Mouse (Mus musculus): Measurements from ENCODE around the gene Skp1a. TPM values are rescaled to one million over a fixed set of nuclear protein-coding genes. Genes with fewer than 3 reads are reported as not detected.

Gene Skp1a
- polyA plus RNA-seq, 1 experiment from 2014 or later, result 624 TPM

GRCm38 (mm10) chr11:52230694-52231093 lies 1.1 kb upstream of the Skp1a start:
- H3K9ac ChIP-seq (ENCODE audit: low read depth, low read length), result peak overlapping the region; percentile 99; the same call in 1 of the 2 replicates
- H3K4me1 ChIP-seq (replicated peaks; ENCODE audit: control insufficient read depth, insufficient read depth, low read length), result no peaks in the 10 kb centered on the region; the same call in 1 of the 2 replicates
- H3K27ac ChIP-seq (ENCODE audit: low read depth, low read length), result peak overlapping the region; percentile 97
- no peak for TF ChIP-seq CTCF (IDR thresholded peaks at IDR 0.05; ENCODE audit: low read depth)
- no peaks in the 10 kb centered on the region; the same call in 1 of the 2 replicates for H3K36me3 ChIP-seq (ENCODE audit: control insufficient read depth, insufficient read depth)
- H3K4me3 ChIP-seq (ENCODE audit: low read depth, low read length), result peak overlapping the region; percentile 98; the same call in 1 of the 2 replicates
- no peaks in the 10 kb centered on the region for H3K9me3 ChIP-seq (ENCODE audit: control insufficient read depth)
- 30% methylated on average over 5 of the region's 5 CpGs for WGBS
- H3K4me2 ChIP-seq (replicated peaks; ENCODE audit: low read depth), result peak overlapping the region; percentile 63
- no peaks in the 10 kb centered on the region for H3K27me3 ChIP-seq (replicated peaks; ENCODE audit: control insufficient read depth, insufficient read depth, low read length)
- peak; percentile 73 for ATAC-seq

GRCm38 (mm10) chr11:52233043-52233653 lies 1.4 kb downstream of the Skp1a start:
- H3K4me1 ChIP-seq (replicated peaks; ENCODE audit: control insufficient read depth, insufficient read depth, low read length), result no peaks in the 10 kb centered on the region; the same call in 1 of the 2 replicates
- H3K4me3 ChIP-seq (ENCODE audit: low read depth, low read length), result peak overlapping the region; percentile 98
- H3K9ac ChIP-seq (ENCODE audit: low read depth, low read length), result no peak overlapping the region; the same call in 1 of the 2 replicates
- no peaks in the 10 kb centered on the region for H3K27me3 ChIP-seq (replicated peaks; ENCODE audit: control insufficient read depth, insufficient read depth, low read length)
- peak overlapping the region; percentile 63 for H3K4me2 ChIP-seq (replicated peaks; ENCODE audit: low read depth)
- WGBS, result 14% methylated on average over 3 of the region's 3 CpGs
- H3K27ac ChIP-seq (ENCODE audit: low read depth, low read length), result no peak overlapping the region
- no peaks in the 10 kb centered on the region for H3K9me3 ChIP-seq (ENCODE audit: control insufficient read depth)
- no peak for TF ChIP-seq CTCF (IDR thresholded peaks at IDR 0.05; ENCODE audit: low read depth)
- ATAC-seq, result no peak
- H3K36me3 ChIP-seq (ENCODE audit: control insufficient read depth, insufficient read depth), result no peaks in the 10 kb centered on the region; the same call in 1 of the 2 replicates

GRCm38 (mm10) chr11:52233906-52234305 lies 2.1 kb downstream of the Skp1a start:
- peak overlapping the region; percentile 63 for H3K4me2 ChIP-seq (replicated peaks; ENCODE audit: low read depth)
- TF ChIP-seq CTCF (IDR thresholded peaks at IDR 0.05; ENCODE audit: low read depth), result no peak
- H3K4me1 ChIP-seq (replicated peaks; ENCODE audit: control insufficient read depth, insufficient read depth, low read length), result no peaks in the 10 kb centered on the region; the same call in 1 of the 2 replicates
- H3K36me3 ChIP-seq (ENCODE audit: control insufficient read depth, insufficient read depth), result no peaks in the 10 kb centered on the region; the same call in 1 of the 2 replicates
- no peaks in the 10 kb centered on the region for H3K27me3 ChIP-seq (replicated peaks; ENCODE audit: control insufficient read depth, insufficient read depth, low read length)
- 0 out of 2 replicates have a peak overlapping the region, but pooled peaks have one; percentile 98 for H3K4me3 ChIP-seq (ENCODE audit: low read depth, low read length)
- no peak for ATAC-seq
- no peaks in the 10 kb centered on the region for H3K9me3 ChIP-seq (ENCODE audit: control insufficient read depth)
- H3K9ac ChIP-seq (ENCODE audit: low read depth, low read length), result no peak overlapping the region
- 72% methylated on average over 1 of the region's 1 CpGs for WGBS
- H3K27ac ChIP-seq (ENCODE audit: low read depth, low read length), result no peak overlapping the region

- TF ChIP-seq CTCF (IDR thresholded peaks at IDR 0.05; ENCODE audit: low read depth), result no peak
- H3K9ac ChIP-seq (ENCODE audit: low read depth, low read length), result no peak overlapping the region
- H3K4me1 ChIP-seq (replicated peaks; ENCODE audit: control insufficient read depth, insufficient read depth, low read length), result no peaks in the 10 kb centered on the region; the same call in 1 of the 2 replicates
- H3K27ac ChIP-seq (ENCODE audit: low read depth, low read length), result no peak overlapping the region
- no peaks in the 10 kb centered on the region for H3K27me3 ChIP-seq (replicated peaks; ENCODE audit: control insufficient read depth, insufficient read depth, low read length)
- ATAC-seq, result no peak
- no peak overlapping the region for H3K4me3 ChIP-seq (ENCODE audit: low read depth, low read length)
- H3K4me2 ChIP-seq (replicated peaks; ENCODE audit: low read depth), result no peak overlapping the region
- peaks cover 2% of the 10 kb centered on the region; the same call in 1 of the 2 replicates for H3K36me3 ChIP-seq (ENCODE audit: control insufficient read depth, insufficient read depth)
- H3K9me3 ChIP-seq (ENCODE audit: control insufficient read depth), result no peaks in the 10 kb centered on the region
Observed at GRCm38 (mm10) chr11:52234509-52234908, 2.7 kb downstream of the Skp1a start.

- TF ChIP-seq CTCF (IDR thresholded peaks at IDR 0.05; ENCODE audit: low read depth), result no peak
- Histone ChIP-seq H3K27ac (ENCODE audit: low read depth, low read length) (no peak overlapping the region), H3K4me1 (replicated peaks; ENCODE audit: control insufficient read depth, insufficient read depth, low read length) (no peaks in the 10 kb centered on the region), H3K27me3 (replicated peaks; ENCODE audit: control insufficient read depth, insufficient read depth, low read length) (no peaks in the 10 kb centered on the region), H3K36me3 (ENCODE audit: control insufficient read depth, insufficient read depth) (peaks cover 31% of the 10 kb centered on the region), H3K4me3 (ENCODE audit: low read depth, low read length) (no peak overlapping the region), H3K9ac (ENCODE audit: low read depth, low read length) (no peak overlapping the region), H3K4me2 (replicated peaks; ENCODE audit: low read depth) (no peak overlapping the region), H3K9me3 (ENCODE audit: control insufficient read depth) (no peaks in the 10 kb centered on the region)
- no peak for ATAC-seq
- 84% methylated on average over 4 of the region's 4 CpGs for WGBS
Observed at GRCm38 (mm10) chr11:52240898-52241542, 9.2 kb downstream of the Skp1a start.

GRCm38 (mm10) chr11:52249452-52249851 lies 17.7 kb downstream of the Skp1a start:
- Histone ChIP-seq H3K27me3 (replicated peaks; ENCODE audit: control insufficient read depth, insufficient read depth, low read length) (no peaks in the 10 kb centered on the region), H3K4me2 (replicated peaks; ENCODE audit: low read depth) (no peak overlapping the region), H3K9me3 (ENCODE audit: control insufficient read depth) (no peaks in the 10 kb centered on the region), H3K4me3 (ENCODE audit: low read depth, low read length) (no peak overlapping the region), H3K9ac (ENCODE audit: low read depth, low read length) (no peak overlapping the region), H3K36me3 (ENCODE audit: control insufficient read depth, insufficient read depth) (peaks cover 29% of the 10 kb centered on the region), H3K4me1 (replicated peaks; ENCODE audit: control insufficient read depth, insufficient read depth, low read length) (no peaks in the 10 kb centered on the region), H3K27ac (ENCODE audit: low read depth, low read length) (0 out of 2 replicates have a peak overlapping the region, but pooled peaks have one; percentile 0)
- peak; percentile 37; the same call in 1 of the 2 replicates for TF ChIP-seq CTCF (IDR thresholded peaks at IDR 0.05; ENCODE audit: low read depth)
- WGBS, result 88% methylated on average over 2 of the region's 2 CpGs
- no peak for ATAC-seq

Data from intestine, postnatal 0 days (tissue).